Mouse (Mus musculus): ENCODE data around the gene Hist1h2bf.

DNA sequence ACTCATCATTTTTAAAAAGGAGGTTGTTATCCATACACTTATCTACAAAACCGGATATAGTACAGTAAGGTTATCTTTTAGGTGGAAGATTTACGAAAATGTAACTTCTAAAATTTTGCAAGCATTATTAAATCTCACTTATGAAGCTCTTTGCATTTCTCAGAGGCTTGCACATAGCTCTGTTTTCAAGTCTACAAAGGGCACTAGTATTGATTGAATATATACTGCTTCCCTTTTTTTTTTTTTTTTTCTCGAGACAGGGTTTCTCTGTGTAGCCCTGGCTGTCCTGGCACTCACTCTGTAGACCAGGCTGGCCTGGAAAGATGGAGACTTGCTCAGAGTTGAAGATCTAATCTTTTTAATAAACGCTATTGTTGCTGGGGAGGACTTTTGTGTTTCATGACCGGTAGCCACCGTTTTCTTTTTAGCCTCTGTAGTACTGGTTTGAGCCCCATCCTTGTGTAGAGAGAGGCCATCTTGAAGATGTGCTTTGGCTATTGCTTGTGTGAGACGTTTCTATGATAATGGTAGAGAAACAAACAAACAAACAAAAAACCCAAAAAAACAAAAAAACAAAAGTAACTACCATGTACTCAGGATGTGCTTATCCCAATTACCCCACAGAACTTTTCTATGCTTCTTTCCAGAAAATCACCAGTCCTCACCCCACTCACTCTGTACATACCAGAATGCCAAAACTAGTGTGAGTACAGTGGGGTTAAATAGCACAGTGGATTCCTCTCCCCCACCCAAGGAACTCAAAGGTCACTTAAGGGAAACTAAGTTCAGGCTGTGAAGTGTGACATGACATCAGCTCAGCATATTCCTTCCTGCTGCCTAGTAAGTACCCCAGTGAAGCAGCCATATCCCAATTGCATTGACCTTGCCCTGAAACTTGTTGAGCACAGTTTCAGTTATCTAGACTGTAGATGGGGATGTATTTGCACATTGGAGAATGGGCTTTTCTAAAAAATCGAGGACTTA lies 21.8 kb downstream of the Hist1h2bf start:
- TF ChIP-seq CTCF (IDR thresholded peaks at IDR 0.05; ENCODE audit: insufficient read depth, low read length) (no peak), POLR2A (IDR thresholded peaks at IDR 0.05; ENCODE audit: borderline replicate concordance, extremely low read depth, low read depth, low read length) (no peak)
